Mouse (Mus musculus) E14TG2a.4 (cell line): ENCODE data around the gene Sap18b.
"Not testable (repeated sequence)": the region's sequence is repeated elsewhere in the genome, so short reads cannot be mapped to it uniquely, and the experiment has no call there.

Experiments
- H3K27me3 ChIP-seq: 2 replicates; pipeline ENCODE4 v1.6.1; 2014; ENCODE audit warnings: low read length, control low read depth; ENCODE audit not compliant: insufficient read depth
- H3K36me3 ChIP-seq: 2 replicates; pipeline ENCODE4 v1.6.1; 2014; ENCODE audit warnings: low read length, control low read depth; ENCODE audit not compliant: insufficient read depth
- H3K4me1 ChIP-seq: replicated peaks from 2 replicates; pipeline ENCODE4 v1.6.1; 2014; ENCODE audit warnings: low read depth, low read length, control low read depth
- H3K4me3 ChIP-seq: replicated peaks from 2 replicates; pipeline ENCODE4 v1.5.1; 2014; ENCODE audit warnings: mild to moderate bottlenecking, low read length
- H3K9me3 ChIP-seq: 2 replicates; pipeline ENCODE4 v1.6.1; 2014; ENCODE audit warnings: low read length, control low read depth
- CTCF ChIP-seq: conservative IDR thresholded peaks from 2 replicates; pipeline ENCODE4 v1.5.1; 2014; ENCODE audit warnings: low read length
- NANOG ChIP-seq: IDR thresholded peaks from 2 replicates; pipeline ENCODE4 v1.6.1; 2014; ENCODE audit warnings: borderline replicate concordance, low read length, mixed read lengths
- POU5F1 ChIP-seq: IDR thresholded peaks from 2 replicates; pipeline ENCODE4 v1.6.1; 2014; ENCODE audit warnings: low read length, borderline replicate concordance

Gene Sap18b

GRCm38 (mm10) chr8:95848061-95848551 is 23.0 kb downstream of the Sap18b start:
- H3K4me3 ChIP-seq, result peak overlapping the region; percentile 64
- no peaks in the 10 kb centered on the region for H3K27me3 ChIP-seq
- TF ChIP-seq CTCF (no peak), NANOG (no peak), POU5F1 (no peak)
- no peaks in the 10 kb centered on the region for H3K9me3 ChIP-seq
- peaks cover 54% of the 10 kb centered on the region for H3K36me3 ChIP-seq
- peaks cover 48% of the 10 kb centered on the region for H3K4me1 ChIP-seq

GRCm38 (mm10) chr8:95848734-95849464 is 23.8 kb downstream of the Sap18b start:
- Histone ChIP-seq H3K36me3 (peaks cover 46% of the 10 kb centered on the region), H3K4me3 (peak overlapping the region; percentile 64), H3K27me3 (no peaks in the 10 kb centered on the region), H3K9me3 (no peaks in the 10 kb centered on the region), H3K4me1 (peaks cover 53% of the 10 kb centered on the region)
- TF ChIP-seq POU5F1 (no peak), NANOG (peak; percentile 37; the same call in 1 of the 2 replicates)

DNA sequence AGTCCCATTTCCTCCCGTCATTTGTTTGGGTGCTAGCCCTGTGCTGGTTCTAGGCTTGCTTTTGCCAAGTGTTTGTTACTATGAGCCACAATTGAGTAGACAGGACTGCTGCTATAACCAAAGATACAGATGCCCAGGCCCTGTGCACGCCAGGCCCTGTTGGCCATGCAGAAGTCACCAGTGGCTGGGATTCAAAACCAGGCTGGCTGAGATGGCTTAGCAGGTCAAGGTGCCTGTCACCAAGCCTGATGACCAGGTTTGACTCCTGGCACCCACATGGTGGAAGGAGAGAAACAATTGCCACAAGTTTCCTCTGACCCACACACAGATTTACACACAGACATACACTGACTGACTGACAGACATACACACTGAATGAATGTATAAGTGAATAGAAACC is 25.2 kb downstream of the Sap18b start:
- peaks cover 33% of the 10 kb centered on the region for H3K36me3 ChIP-seq
- H3K27me3 ChIP-seq, result no peaks in the 10 kb centered on the region
- H3K4me1 ChIP-seq, result peaks cover 48% of the 10 kb centered on the region
- no peak overlapping the region for H3K4me3 ChIP-seq
- H3K9me3 ChIP-seq, result no peaks in the 10 kb centered on the region
- TF ChIP-seq CTCF (no peak), POU5F1 (no peak), NANOG (no peak)

DNA sequence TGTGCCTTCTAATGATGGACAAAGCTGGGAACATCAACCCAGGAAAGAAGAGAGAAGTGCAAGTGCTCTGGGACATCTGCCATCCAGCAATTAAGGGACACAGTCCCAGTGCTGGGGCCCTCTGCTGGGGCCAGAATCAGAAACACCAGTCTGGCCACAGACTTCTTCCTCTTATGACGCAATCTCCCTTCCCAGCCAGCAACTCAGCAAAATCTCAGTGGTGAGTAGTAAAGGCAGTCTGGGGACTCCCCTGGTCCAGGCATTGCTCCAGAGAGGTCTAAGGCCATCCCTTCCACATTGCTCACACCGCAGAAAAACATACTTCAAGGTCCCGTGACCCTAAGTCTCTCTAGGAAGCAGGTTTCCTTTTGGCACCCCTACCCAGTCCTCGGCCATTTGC is 27.1 kb downstream of the Sap18b start:
- TF ChIP-seq CTCF (no peak), NANOG (no peak), POU5F1 (no peak)
- Histone ChIP-seq H3K27me3 (no peaks in the 10 kb centered on the region), H3K9me3 (no peaks in the 10 kb centered on the region), H3K4me3 (peak overlapping the region; percentile 87), H3K36me3 (peaks cover 18% of the 10 kb centered on the region), H3K4me1 (peaks cover 38% of the 10 kb centered on the region)

- TF ChIP-seq POU5F1 (no peak), CTCF (no peak), NANOG (no peak)
- H3K36me3 ChIP-seq, result peaks cover 13% of the 10 kb centered on the region
Measured at GRCm38 (mm10) chr8:95853102-95853843, 28.1 kb downstream of the Sap18b start, which contains the start of gene Slc38a7. Gene Slc38a7, minus strand, starts transcription at chr8:95853539.

DNA sequence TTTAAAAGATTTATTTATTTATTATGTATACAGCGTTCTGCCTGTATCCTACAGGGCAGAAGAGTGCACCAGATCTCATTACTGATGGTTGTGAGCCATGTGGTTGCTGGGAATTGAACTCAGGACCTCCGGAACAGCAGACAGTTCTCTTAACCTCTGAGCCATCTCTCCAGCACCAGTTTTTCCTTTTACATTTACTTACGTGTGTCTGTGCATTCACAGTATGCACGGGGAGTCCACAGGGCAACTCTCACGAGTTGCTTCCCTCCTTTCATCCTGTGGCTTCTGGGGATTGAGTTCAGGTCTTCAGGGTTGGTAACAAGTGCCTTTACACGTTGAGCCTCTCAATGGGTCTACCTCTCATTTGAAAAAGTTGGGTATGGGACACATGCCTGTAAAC is 29.0 kb downstream of the Sap18b start:
- Histone ChIP-seq H3K4me1 (peaks cover 24% of the 10 kb centered on the region), H3K36me3 (peaks cover 11% of the 10 kb centered on the region), H3K9me3 (no peaks in the 10 kb centered on the region), H3K4me3 (no peak overlapping the region), H3K27me3 (no peaks in the 10 kb centered on the region)
- TF ChIP-seq POU5F1, result no peak
- no peak for TF ChIP-seq CTCF
- no peak for TF ChIP-seq NANOG

More at GRCm38 (mm10) chr8:95853102-95853843, 28.1 kb downstream of the Sap18b start, which contains the start of gene Slc38a7:
- H3K9me3 ChIP-seq, result no peaks in the 10 kb centered on the region
- H3K4me1 ChIP-seq, result peaks cover 33% of the 10 kb centered on the region
- peak within 1 kb of the TSS; percentile 87 for H3K4me3 ChIP-seq
- H3K27me3 ChIP-seq, result no peaks in the 10 kb centered on the region

GRCm38 (mm10) chr8:95863761-95864440 is 38.8 kb downstream of the Sap18b start:
- H3K27me3 ChIP-seq, H3K4me1 ChIP-seq, H3K4me3 ChIP-seq, H3K9me3 ChIP-seq: not testable (repeated sequence)
- peaks cover 53% of the 10 kb centered on the region for H3K36me3 ChIP-seq

GRCm38 (mm10) chr8:95864851-95865250 is 39.7 kb downstream of the Sap18b start:
- H3K4me3 ChIP-seq, H3K27me3 ChIP-seq, H3K4me1 ChIP-seq, H3K9me3 ChIP-seq: not testable (repeated sequence)
- peaks cover 63% of the 10 kb centered on the region for H3K36me3 ChIP-seq
